Mouse (Mus musculus) testis, postnatal 14 days (tissue): ENCODE results near the gene Lrch1.
A peak's percentile ranks its signal among the peaks of the same experiment; 100 is the strongest.

ENCODE experiments used
- DNase-seq: peaks from one replicate; pipeline ENCODE4 v3.0.0; 2021; ENCODE audit warnings: low spot score

Gene Lrch1

DNA sequence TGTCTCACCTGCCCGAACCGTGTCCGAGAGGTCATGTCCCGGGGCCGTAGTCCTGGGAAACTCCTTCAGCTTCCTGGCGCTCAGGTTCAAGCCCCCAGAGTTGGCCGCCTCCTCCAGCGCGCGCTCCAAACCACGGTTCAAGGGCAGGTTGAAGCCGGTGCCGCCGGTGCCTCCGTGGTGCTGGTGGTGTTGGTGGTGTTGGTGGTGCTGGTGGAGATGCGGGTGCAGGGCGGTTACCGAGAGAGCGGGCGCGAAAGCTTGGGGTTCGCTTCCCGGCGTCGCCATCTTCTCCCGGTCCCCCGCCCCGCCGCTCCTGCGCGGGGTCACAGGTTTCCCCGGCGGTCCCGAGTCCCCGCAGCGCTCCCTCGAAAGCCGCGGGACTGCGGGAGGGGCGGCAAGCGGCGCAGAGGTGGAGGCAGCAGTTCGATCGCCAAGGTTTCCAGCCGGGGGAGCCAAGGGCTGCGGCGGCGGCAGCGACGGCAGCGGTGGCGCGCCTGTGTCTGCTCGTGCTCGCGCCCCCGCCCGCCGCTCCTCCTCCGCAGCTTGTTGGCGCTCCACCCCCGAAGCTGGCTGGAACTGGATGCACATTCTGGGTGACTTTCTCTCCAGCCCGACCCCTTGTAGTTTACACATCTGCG, at the start of gene Lrch1:
Gene Lrch1, minus strand, starts transcription at position 501 of the 638 bp plus-strand sequence.
- DNase-seq: peak; percentile 80

DNA sequence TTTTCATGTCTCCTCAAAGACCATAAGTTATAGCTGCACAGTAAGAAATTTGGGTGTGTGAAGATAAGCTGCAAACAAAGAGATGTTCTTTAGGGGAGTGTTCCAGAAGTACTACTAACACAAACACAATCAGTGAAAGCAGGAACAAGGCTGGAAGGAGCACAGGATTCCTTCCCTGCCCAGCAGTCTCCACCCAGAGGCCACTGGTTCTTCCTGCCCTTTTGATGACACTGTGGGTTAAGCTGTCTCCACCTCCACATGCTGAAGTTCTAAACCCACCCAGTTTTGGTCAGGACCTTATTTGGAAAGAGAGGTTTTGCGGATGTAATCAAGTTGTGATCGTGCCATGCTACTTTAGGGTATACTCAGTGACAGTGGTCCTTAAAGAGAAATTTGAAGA, 49.4 kb upstream of the Lrch1 start:
- no peak for DNase-seq

DNA sequence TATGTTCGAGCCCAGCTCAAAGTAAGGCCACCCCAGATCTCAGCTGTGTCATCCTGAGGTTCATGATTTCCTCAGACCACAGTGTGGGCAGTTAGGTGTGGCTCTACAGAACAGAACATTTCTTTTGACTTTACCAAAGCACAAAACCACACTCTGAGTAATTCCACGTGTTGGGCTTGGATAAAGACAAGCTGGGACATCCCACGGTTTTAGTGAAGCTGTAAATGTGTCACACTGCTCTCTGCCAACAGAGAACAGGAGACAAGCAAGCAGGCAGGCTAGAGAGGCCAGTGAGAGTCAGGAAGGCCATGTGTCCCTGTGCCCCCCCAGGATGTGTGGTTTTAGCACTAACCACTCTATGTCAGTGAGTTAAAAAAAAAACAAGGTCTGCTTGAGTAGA, 48.9 kb upstream of the Lrch1 start:
- no peak for DNase-seq

DNA sequence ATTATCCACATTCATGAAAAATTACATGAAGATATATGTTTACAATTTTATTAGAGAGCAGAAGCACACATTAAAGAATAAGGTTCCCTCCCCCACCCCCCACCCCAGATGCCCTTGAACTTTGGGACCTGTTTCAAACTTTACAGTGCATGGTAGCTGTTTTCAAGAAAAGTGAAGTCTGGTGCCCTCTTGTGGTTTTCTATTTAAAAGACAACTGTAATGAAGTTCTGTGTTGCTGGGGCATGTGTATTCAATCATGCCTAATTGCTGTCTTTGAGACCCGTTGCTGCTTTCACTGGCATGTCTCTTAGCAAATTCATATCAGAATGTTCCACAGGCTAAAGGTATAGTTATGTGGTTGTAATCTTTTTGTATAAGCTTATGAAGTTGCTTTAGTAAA, 42.8 kb upstream of the Lrch1 start:
- no peak for DNase-seq

DNA sequence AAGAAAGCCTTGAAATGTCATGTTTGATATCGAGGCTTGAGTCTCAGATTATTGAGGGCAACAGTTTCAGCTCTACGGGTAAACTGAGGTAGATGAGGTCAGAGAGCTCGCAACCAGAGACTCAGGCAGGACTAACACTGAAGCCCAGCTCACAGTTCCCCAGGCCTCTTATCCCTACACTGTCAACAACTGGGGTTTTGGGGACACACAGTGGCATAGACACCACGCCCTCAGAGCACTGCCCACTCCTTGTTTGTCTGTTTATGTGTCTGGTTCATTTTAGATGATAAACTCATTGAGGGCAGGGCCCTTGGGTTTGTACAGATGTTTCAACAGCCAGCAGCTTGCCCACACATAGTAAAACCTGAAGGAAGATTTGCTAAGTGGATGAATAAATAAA, 42.2 kb upstream of the Lrch1 start:
- DNase-seq: no peak

DNA sequence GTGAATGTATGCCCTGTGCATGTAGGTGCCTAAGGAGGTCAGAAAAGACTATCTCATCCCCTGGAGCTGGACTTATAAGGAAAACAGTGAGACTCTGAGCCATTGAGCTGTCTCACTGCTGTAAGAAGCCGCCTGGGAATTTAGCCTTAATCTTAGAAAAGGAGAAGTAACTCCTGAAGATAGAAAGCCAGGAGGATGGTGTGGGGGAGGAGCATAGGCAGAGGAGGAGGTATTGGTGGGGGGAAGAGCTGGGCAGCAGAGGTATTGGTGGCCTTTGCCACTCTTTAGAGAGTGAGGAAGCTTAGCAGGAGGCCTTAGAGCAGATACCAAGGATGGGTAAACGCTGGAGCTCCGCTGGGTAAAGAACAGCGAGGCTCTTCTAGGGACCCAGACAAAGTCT, 41.6 kb upstream of the Lrch1 start:
- no peak for DNase-seq

DNA sequence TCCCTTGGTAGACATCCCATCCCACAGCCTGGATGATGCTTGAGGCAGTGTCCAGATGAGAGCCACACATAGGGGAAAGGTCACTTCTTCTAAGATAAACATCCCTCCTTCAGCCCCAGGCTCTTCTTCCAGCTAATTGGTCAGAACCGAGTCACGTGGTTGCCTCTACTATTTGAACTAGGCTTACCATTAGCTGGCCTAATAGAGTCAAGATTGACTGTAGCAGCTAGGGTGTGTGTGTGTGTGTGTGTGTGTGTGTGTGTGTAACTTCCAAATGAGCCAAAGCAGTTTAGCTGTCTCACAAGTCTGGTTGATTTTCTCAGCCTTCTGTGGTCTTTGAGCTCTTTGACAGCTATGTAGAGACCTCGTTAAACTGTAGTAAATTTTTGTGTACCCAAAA, 38.9 kb upstream of the Lrch1 start:
- DNase-seq: no peak

DNA sequence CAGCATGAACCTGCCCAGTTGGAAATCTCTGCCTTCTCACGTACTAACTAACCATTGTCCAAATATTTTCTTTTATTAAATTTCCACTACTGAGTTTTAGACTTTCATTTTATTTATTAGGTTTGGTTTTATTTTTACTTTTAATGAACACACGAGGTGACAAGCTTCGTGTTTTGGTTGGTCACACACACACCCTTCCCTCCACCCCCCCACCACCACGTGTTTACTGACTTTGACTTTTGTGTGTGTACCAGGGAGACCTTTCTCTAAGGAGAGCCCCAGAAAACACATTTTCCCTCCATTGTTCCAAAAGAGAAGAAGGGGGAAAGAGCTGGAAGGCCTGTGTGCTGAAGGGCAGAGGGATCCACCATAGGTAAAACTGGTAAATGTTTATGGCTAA, 38.0 kb upstream of the Lrch1 start:
- DNase-seq: no peak

DNA sequence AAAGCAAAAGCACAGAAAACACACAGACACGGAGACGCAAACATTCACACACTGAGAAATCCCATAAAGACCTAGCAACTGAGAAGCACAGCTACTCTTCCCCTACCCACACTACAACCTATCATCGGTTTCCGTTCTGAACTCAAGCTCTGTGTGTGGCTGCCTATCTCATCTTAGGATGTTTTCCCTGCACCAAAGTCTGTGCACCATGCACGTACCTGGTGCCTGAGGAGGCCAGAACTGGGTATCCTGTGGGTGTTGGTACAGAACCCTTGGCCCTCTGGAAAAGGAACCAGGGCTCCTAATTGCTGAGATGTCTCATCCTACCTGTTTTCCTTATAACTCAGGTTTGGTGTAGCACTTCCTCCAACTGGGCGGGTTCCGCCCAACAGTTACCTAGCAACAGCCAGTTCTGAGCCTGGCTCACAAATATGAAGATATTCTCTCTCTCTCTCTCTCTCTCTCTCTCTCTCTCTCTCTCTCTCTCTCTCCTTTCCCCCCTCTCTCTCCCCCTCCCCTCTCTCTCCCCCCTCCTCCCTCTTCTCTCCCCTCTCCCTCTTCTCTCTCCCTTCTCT, 37.2 kb upstream of the Lrch1 start:
- DNase-seq: no peak

DNA sequence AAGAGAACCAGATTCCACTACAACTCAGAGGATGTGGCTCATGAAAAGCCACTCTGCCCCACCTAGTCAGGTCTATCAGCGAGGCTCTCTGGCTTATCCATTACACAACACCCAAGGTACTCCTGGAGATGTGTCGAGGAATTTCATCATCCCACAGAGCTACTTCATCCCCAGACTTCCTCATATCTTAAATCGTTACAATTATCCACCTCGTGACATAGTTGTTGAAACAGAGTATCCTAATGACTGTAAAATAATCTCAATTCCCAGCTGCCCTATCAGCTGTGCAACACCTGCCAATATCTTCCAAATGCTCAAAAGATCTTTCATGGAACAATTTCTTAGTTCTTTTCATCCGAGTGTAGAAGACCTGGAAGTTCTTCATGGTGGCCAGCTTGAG, 35.4 kb upstream of the Lrch1 start:
- no peak for DNase-seq

DNA sequence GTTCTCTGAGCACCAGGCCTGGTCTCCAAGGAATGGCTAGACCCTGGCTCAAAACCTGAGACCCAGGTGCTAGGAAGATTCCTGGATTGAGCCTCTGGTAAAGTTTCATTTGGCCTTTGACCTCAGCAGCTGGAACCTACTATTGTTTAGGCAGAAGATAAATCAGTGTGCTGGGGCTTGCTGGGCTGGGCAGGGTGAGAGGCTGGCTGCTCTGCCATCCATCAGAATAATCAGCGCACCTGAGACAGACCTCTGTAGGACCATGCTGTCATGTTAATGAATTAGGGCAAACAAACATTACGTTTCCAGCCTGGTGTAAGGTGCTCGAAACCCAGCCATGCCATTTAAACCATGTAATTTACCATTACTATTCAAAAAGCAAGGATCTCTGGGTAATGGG, 33.3 kb upstream of the Lrch1 start:
- no peak for DNase-seq

DNA sequence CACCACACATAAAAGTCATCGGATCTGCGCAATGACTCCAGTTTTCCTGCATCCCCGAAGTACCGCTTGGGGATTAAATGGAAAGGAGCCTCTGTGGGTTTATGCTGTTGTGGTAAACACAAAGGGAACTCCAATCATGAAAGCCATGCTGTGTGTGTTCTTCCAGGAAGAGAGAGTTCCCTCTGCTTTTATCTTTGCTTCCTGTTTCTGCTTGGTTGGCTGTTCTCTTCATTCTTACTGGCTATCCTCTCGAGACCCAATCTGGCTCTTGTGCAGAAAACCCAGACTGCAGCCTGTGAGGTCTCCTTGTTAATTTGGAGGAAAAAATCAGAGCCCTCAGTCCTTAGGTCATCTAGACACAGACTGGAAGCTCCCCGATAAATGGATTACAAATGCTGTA, 29.3 kb upstream of the Lrch1 start:
- no peak for DNase-seq

DNA sequence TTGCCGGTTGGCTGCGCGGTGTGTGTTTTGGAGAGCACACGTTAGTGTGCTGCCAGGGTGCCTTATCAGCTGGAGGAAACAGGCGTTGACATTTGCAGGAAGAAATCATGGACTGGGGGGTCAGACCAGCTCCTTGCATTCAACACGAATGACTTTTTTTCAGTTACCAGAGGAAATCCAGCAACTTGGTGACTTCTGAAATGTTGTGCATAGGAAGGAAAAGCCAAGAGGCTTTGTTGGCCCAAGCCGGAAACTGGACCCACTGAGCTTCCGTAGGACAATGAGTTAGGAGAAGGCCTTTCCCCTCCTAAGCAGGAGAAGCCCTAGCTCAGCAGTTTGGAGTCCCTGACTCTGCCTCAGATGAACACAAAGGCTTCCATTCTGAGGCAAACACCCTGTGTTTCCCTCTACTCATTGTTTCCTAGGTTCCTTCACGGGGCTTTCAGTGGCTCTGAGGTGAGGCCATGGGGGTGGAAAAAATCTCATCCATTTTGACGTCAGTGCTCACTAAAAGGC, 26.5 kb upstream of the Lrch1 start:
- DNase-seq: no peak

DNA sequence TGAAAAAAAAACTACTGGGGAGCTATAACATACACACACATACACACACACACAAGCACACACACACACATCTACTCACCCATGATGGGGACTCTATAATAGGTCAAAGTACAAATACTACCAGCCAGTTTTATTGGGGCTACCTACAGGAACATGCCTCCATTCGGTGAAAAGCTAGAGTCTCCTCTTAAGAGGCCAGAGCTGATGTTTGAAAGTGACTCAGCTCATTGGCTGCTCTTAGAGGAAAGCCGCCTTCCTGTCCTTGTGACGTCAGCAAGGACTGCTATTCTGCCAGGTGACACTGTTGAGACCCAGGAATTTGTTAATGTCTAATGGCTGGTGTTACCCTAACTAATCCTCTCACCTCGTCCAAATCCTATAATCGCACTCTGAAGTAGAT, 25.0 kb upstream of the Lrch1 start:
- DNase-seq: no peak

DNA sequence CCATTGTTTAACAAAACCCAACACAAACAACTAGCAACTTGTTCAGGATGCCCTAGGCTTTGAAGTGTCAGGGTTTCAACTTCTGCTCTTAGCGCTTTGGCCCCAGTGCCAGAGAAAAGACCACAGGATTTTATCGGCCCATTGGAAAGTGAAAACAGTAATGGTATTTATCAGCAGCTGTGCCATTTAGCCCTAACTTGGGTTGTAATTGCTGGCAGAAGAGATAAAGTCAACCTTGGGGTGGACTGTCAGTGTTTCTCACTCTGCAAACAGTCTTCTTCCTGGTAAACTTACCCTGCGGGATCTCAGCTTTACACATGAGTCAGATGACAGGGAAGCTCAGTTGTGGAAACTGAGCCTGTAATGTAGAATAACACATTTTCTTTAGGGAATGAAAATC, 24.5 kb upstream of the Lrch1 start:
- DNase-seq: no peak

DNA sequence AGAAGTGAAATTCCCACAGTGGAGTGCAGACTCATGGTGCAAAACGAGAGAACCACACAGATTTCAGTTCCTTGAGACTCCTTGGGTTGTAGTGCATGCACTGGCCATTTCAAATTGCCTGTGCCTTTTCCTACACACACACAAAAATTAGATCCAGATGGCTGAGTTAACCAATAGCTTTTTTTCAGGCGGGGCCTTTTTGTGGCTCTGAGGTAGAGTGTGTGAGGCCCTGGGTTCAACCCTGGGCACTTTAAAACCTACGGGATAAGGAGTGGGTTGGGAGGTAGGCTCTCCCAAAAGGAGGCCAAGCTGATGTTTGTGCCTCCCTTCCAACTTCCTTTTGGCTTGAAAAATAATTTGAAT, 15.7 kb upstream of the Lrch1 start:
- no peak for DNase-seq

DNA sequence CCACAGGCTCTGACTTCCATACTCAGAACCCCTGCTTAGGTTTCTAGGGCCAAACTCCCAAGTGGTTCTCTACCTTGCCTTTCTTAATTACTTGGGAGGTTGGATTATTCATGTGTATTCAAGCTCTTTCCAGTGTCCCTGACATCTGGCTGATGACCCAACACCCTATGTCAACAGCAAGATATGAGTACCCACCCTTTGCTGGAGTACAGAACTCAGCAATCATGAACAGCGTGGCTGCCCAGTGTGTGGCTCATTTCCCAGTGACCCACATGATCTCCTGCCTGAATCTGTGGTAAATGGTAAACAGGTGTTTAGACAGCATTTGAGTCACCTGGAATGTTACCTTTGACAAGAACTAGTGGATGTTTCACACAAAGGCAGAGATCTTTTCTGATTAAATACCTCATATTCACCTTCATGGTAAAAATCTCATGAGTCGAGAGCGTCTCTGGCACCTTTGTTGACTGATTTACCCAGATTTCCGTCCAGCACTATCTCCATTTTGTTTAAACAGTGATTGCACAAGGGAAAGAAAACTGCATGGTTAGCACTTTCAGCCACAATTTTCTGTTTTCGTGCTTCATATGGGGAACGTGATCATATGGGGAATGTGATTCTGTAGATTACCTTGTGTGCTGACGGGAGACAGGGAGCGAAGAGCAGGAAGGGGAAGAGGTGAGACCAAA, 15.2 kb upstream of the Lrch1 start:
- no peak for DNase-seq

DNA sequence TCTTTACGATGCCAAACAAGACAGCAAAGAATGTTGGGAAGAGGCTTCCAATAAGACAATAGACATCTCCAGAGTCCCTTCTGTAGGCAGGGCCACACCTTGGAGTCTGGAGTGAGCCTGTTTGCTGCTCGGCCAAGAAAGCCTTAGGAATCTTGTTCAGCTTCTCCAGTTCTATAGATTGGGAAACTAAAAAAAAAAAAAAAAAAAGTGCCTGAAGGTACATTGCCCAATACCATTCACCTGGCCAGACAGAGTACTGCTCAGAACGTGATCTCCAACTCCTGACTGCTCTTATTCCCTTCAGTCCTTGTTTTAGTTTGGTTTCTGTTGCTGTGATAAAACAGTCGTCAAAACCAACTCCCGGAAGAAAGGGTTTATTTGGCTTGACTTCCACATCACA, 12.9 kb upstream of the Lrch1 start:
- DNase-seq: no peak

DNA sequence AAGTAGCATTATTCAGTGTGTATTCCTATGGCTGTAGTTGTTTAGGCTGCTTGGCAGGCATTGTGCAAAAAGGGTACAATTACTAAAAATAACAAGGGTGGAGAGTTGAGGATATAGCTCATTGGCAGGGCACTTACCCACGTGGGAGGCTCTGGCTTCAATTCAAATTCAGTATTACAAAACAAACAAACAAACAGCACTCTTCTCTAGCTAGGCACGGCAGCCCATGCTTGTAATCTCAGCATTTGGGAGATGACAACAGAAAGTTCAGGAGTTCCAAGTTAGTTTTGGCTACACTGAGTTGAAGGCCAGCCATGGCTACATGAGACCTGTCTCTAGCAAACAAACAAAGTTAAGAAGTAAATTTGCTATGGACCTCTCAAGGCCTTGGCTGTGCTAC, 9.0 kb upstream of the Lrch1 start:
- no peak for DNase-seq

DNA sequence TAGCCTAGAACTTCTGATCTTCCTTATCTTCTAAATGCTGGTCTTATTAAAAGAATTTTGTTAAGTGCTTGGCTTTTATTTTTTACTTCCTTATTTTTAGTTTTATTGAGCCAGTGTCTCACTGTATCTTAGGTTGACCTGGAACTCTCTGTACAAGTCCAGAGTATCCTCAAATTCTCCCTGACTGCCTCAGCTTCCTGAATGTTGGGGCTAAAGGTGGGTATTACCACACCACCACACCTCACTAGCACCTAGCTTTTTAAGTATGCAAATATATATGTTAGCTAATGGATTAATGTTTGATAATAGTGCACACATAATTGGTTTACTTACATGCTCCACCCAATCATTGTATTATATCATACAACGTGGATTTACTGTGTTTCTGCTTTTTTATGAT, 8.6 kb upstream of the Lrch1 start:
- DNase-seq: no peak

DNA sequence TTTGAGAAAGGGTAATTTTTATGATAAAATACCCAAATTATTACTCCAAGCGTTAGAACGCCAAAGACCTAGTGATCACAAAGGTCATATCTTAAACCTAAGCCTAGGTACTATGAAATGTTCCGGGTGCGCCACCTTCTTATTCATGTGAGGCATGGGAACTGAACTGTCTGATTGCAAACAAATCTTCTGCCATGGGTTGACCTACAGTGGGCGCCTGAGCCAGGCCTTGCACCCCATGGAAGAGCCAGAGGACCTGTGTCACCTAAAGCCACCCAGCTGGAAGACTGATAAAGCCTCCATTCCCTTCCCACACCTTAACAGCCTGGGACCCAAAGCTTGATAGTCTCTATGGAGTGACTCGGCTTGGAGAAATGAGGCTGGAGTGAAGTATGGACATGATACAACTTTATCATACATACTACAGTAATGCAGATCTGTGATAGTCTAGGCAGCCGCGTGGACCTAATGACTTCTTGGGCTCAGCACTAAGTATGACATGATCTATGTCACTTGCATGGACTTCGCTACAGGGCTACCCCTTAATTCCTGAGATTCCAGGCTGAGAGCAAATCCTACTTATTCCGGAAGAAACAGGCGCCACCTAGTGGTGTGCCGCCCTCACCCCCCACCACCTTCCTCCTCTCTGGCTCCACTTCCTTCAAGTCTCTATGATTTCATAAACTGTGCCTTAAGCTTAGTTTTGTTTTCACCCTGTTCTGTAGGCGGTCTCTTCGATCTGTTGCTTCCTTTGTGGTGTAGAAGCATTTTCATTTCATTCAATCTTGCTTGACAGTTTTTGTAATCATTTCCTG, 957 bp upstream of the Lrch1 start:
- DNase-seq: peak; percentile 34

DNA sequence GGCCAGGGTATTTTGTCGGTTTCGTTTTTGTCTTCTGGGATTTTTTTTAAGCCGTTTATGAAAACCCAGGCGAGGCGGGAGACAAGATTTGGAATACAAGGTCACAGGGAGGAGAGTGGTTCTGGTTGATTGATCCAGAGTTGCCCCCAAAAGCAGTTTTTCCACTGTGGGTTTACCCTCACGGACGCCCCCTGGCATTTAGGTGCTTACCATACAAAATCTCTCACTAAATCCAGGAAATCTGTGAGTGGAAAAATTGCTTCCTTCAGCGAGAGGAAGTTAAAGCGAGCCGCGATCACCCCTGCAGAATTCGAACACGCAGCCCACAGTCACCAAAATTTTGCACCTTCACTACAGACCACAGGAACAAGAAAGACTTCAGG, 329 bp upstream of the Lrch1 start:
- DNase-seq: no peak
